Mouse (Mus musculus) CH12.LX (cell line): Measurements from ENCODE around the gene Hspa5. TPM values are rescaled to one million over a fixed set of nuclear protein-coding genes. Genes with fewer than 3 reads are reported as not detected.
"Not testable (repeated sequence)": the region's sequence is repeated elsewhere in the genome, so short reads cannot be mapped to it uniquely, and the experiment has no call there.

ENCODE experiments used
- DNase-seq: peaks from one replicate; pipeline ENCODE4 v3.0.0-alpha.2; 2013; ENCODE audit errors: extremely low read depth
- H3K27ac ChIP-seq: 2 replicates; pipeline ENCODE4 v1.5.1; 2012; ENCODE audit warnings: low read depth, mild to moderate bottlenecking, control low read depth, moderate library complexity; ENCODE audit not compliant: insufficient read depth
- H3K27me3 ChIP-seq: replicated peaks from 2 replicates; pipeline ENCODE3; 2012; ENCODE audit warnings: inconsistent platforms
- H3K36me3 ChIP-seq, 2 experiments: replicated peaks in 1 of 2; 2 replicates each; pipeline versions ENCODE3 to v1.6.1; 2012; ENCODE audit warnings: inconsistent platforms in 1 of 2, low read length in 1 of 2, mild to moderate bottlenecking in 1 of 2, mixed read lengths in 1 of 2, moderate library complexity in 1 of 2; ENCODE audit not compliant: control insufficient read depth in 1 of 2, insufficient read depth in 1 of 2
- H3K4me1 ChIP-seq, 2 experiments: 2 replicates each; pipeline ENCODE4 v1.6.1; 2012; ENCODE audit warnings: inconsistent platforms in 1 of 2, moderate library complexity in 1 of 2; ENCODE audit not compliant: insufficient read depth in 2 of 2, control insufficient read depth in 1 of 2
- H3K4me2 ChIP-seq: 2 replicates; pipeline ENCODE4 v1.6.1; 2012; ENCODE audit warnings: low read depth, mild to moderate bottlenecking, control low read depth; ENCODE audit not compliant: poor library complexity, insufficient read depth, severe bottlenecking
- H3K4me3 ChIP-seq, 3 experiments: fragments of 150-350 bp in 1 of 3; sonication (generic) in 1 of 3; replicated peaks in 1 of 3; 2 replicates each; pipeline versions ENCODE3 to v1.5.1; 2011 to 2012; ENCODE audit warnings: low read depth in 2 of 3, low read length in 2 of 3, mild to moderate bottlenecking in 2 of 3, moderate library complexity in 2 of 3, control low read depth in 1 of 3, improper control_type of control experiment in 1 of 3, inconsistent platforms in 1 of 3, mixed read lengths in 1 of 3; ENCODE audit not compliant: poor library complexity in 1 of 3
- H3K79me2 ChIP-seq: replicated peaks from 2 replicates; pipeline ENCODE4 v1.6.1; 2012; ENCODE audit warnings: mild to moderate bottlenecking, moderate library complexity; ENCODE audit not compliant: control insufficient read depth, poor library complexity, insufficient read depth, severe bottlenecking; ENCODE audit errors: extremely low read depth
- H3K9ac ChIP-seq: 2 replicates; pipeline ENCODE4 v1.6.1; 2012; ENCODE audit warnings: low read depth, mild to moderate bottlenecking, control low read depth, moderate library complexity; ENCODE audit not compliant: insufficient read depth
- H3K9me3 ChIP-seq: replicated peaks from 2 replicates; pipeline ENCODE3; 2012; ENCODE audit warnings: low read length, inconsistent platforms, mixed read lengths
- BHLHE40 ChIP-seq: IDR thresholded peaks from 2 replicates; pipeline ENCODE4 v1.6.1; 2011; ENCODE audit warnings: mild to moderate bottlenecking, low read depth, low read length, improper control_type of control experiment
- CHD1 ChIP-seq: IDR thresholded peaks from 2 replicates; pipeline ENCODE4 v1.6.1; 2012; ENCODE audit warnings: low read depth, low read length, improper control_type of control experiment, inconsistent platforms
- CTCF ChIP-seq, 2 experiments: IDR thresholded peaks in 1 of 2; conservative IDR thresholded peaks in 1 of 2; 2 replicates each; pipeline ENCODE4 v1.5.1; 2011 to 2012; ENCODE audit warnings: low read depth in 2 of 2, low read length in 2 of 2, improper control_type of control experiment in 1 of 2, inconsistent platforms in 1 of 2, mild to moderate bottlenecking in 1 of 2, moderate library complexity in 1 of 2
- ELF1 ChIP-seq: IDR thresholded peaks from 2 replicates; pipeline ENCODE4 v1.6.1; 2014; ENCODE audit warnings: low read depth, mild to moderate bottlenecking, inconsistent platforms, low read length, improper control_type of control experiment
- EP300 ChIP-seq: IDR thresholded peaks from 2 replicates; pipeline ENCODE4 v1.6.1; 2011; ENCODE audit warnings: low read length, improper control_type of control experiment
- ETS1 ChIP-seq: conservative IDR thresholded peaks from 2 replicates; pipeline ENCODE4 v1.6.1; 2012; ENCODE audit warnings: low read depth, mild to moderate bottlenecking, inconsistent platforms, low read length, improper control_type of control experiment, moderate library complexity
- GABPA ChIP-seq: IDR thresholded peaks from 2 replicates; pipeline ENCODE4 v1.6.1; 2012; ENCODE audit warnings: low read depth, low read length, improper control_type of control experiment, inconsistent platforms; ENCODE audit not compliant: insufficient replicate concordance
- JUN ChIP-seq: IDR thresholded peaks from 2 replicates; pipeline ENCODE4 v1.6.1; 2011; ENCODE audit warnings: low read depth, mild to moderate bottlenecking, low read length, improper control_type of control experiment, moderate library complexity; ENCODE audit not compliant: insufficient read depth
- JUND ChIP-seq: conservative IDR thresholded peaks from 2 replicates; pipeline ENCODE4 v1.6.1; 2011; ENCODE audit warnings: low read depth, low read length, improper control_type of control experiment
- KAT2A ChIP-seq: IDR thresholded peaks from 2 replicates; pipeline ENCODE4 v1.6.1; 2012; ENCODE audit warnings: low read length, improper control_type of control experiment, inconsistent platforms; ENCODE audit not compliant: insufficient replicate concordance
- MAX ChIP-seq: IDR thresholded peaks from 2 replicates; pipeline ENCODE4 v1.6.1; 2011; ENCODE audit warnings: low read length, improper control_type of control experiment
- MEF2A ChIP-seq: IDR thresholded peaks from 2 replicates; pipeline ENCODE4 v1.6.1; 2014; ENCODE audit warnings: low read depth, mild to moderate bottlenecking, inconsistent platforms, low read length, improper control_type of control experiment, borderline replicate concordance
- MXI1 ChIP-seq: IDR thresholded peaks from 2 replicates; pipeline ENCODE4 v1.6.1; 2011; ENCODE audit warnings: mild to moderate bottlenecking, low read depth, low read length, improper control_type of control experiment
- MYC ChIP-seq: IDR thresholded peaks from 2 replicates; pipeline ENCODE4 v1.6.1; 2011; ENCODE audit warnings: low read depth, mild to moderate bottlenecking, improper control_type of control experiment, low read length
- NELFE ChIP-seq: IDR thresholded peaks from 2 replicates; pipeline ENCODE4 v1.6.1; 2011; ENCODE audit warnings: low read depth, low read length, improper control_type of control experiment
- PAX5 ChIP-seq: IDR thresholded peaks from 2 replicates; pipeline ENCODE4 v1.6.1; 2012; ENCODE audit warnings: low read length, inconsistent platforms, mixed read lengths
- POLR2A ChIP-seq: IDR thresholded peaks from 2 replicates; pipeline ENCODE4 v1.6.1; 2011; ENCODE audit warnings: low read depth, mild to moderate bottlenecking, improper control_type of control experiment, low read length
- POLR2AphosphoS2 ChIP-seq: IDR thresholded peaks from 2 replicates; pipeline ENCODE4 v1.6.1; 2011; ENCODE audit warnings: low read depth, low read length, improper control_type of control experiment
- RAD21 ChIP-seq: IDR thresholded peaks from 2 replicates; pipeline ENCODE4 v1.6.1; 2011; ENCODE audit warnings: low read depth, mild to moderate bottlenecking, low read length, improper control_type of control experiment, moderate library complexity
- SIN3A ChIP-seq: IDR thresholded peaks from 2 replicates; pipeline ENCODE4 v1.6.1; 2012; ENCODE audit warnings: low read length, improper control_type of control experiment, inconsistent platforms
- SMC3 ChIP-seq: IDR thresholded peaks from 2 replicates; pipeline ENCODE4 v1.6.1; 2011; ENCODE audit warnings: low read depth, low read length, improper control_type of control experiment
- UBTF ChIP-seq: IDR thresholded peaks from 2 replicates; pipeline ENCODE4 v1.6.1; 2012; ENCODE audit warnings: low read depth, mild to moderate bottlenecking, inconsistent platforms, low read length, improper control_type of control experiment, moderate library complexity
- USF1 ChIP-seq: IDR thresholded peaks from 2 replicates; pipeline ENCODE4 v1.6.1; 2014; ENCODE audit warnings: low read depth, mild to moderate bottlenecking, inconsistent platforms, low read length, improper control_type of control experiment
- ZC3H11A ChIP-seq: IDR thresholded peaks from 2 replicates; pipeline ENCODE4 v1.6.1; 2012; ENCODE audit warnings: low read depth, mild to moderate bottlenecking, inconsistent platforms, low read length, improper control_type of control experiment
- ZKSCAN1 ChIP-seq: IDR thresholded peaks from 2 replicates; pipeline ENCODE4 v1.6.1; 2012; ENCODE audit warnings: low read depth, inconsistent platforms, low read length, improper control_type of control experiment, borderline replicate concordance
- ZMIZ1 ChIP-seq: IDR thresholded peaks from 2 replicates; pipeline ENCODE4 v1.6.1; 2012; ENCODE audit warnings: low read depth, mild to moderate bottlenecking, inconsistent platforms, low read length, improper control_type of control experiment
- dilution Hi-C: fragments of 300-500 bp; cut with MboI; formaldehyde crosslinking; loops from 2 replicates; pipeline ENCODE4 v1.14.3; 2020; ENCODE audit warnings: low sequenced_read_pairs; ENCODE audit not compliant: extremely low pct_unique_long_range_greater_than_20kb, extremely low pct_ligation_motif_present
- in situ Hi-C: fragments of 300-500 bp; cut with MboI; formaldehyde crosslinking; loops from 3 replicates; pipeline ENCODE4 v1.14.3; 2019; ENCODE audit warnings: low sequenced_read_pairs, low pct_ligation_motif_present, low pct_unique_long_range_greater_than_20kb, mixed read lengths
- polyA plus RNA-seq: library from polyadenylated mRNA; unstranded; fragments of >175 nt; gene quantifications from 2 replicates; pipeline ENCODE4 v1.2.1, GENCODE M21; 2012; ENCODE audit warnings: low read depth; ENCODE audit not compliant: insufficient read length
- total RNA-seq, 2 experiments: library from RNA; depleted of rRNA; stranded (reverse); fragments of 300-350 nt in 1 of 2; fragments of >200 nt in 1 of 2; gene quantifications; 2 replicates each; pipeline ENCODE4 v1.2.3; 2012 to 2014

The Hspa5 gene
- total and polyA plus RNA-seq, 3 experiments = 791 to 1,168 (median 866) TPM

GRCm38 (mm10) chr2:34815893-34816292 lies 44.1 kb downstream of the Hspa5 start:
- in situ Hi-C loops, H3K4me3 ChIP-seq, dilution Hi-C loops, H3K9ac ChIP-seq, H3K27me3 ChIP-seq, H3K4me2 ChIP-seq, H3K9me3 ChIP-seq, H3K4me1 ChIP-seq, H3K27ac ChIP-seq, DNase-seq: not testable (repeated sequence)
- TF ChIP-seq POLR2AphosphoS2 = peak; percentile 35; the same call in 1 of the 2 replicates
- H3K79me2 ChIP-seq = peaks cover 45% of the 10 kb centered on the region
- H3K36me3 ChIP-seq = peaks cover 43 to 84% of the 10 kb centered on the region in 2 experiments

- no peak for DNase-seq
- no peak overlapping the region for H3K9ac ChIP-seq
- no peaks in the 10 kb centered on the region for H3K9me3 ChIP-seq
- peaks cover 25% of the 10 kb centered on the region for H3K79me2 ChIP-seq
- H3K4me2 ChIP-seq = no peak overlapping the region
- H3K4me1 ChIP-seq = peaks cover 0 to 6% of the 10 kb centered on the region in 2 experiments; a peak in 1 of 4 replicates
- no peak overlapping the region for H3K27ac ChIP-seq
- dilution Hi-C loops (no loop called here), in situ Hi-C loops (no loop called here)
- H3K27me3 ChIP-seq = no peaks in the 10 kb centered on the region
- TF ChIP-seq MXI1 = no peak
- no peak for TF ChIP-seq KAT2A
- no peak for TF ChIP-seq MAX
- no peak for TF ChIP-seq POLR2A
- no peak for TF ChIP-seq RAD21
- no peak for TF ChIP-seq MEF2A
- no peak for TF ChIP-seq GABPA
- TF ChIP-seq ZKSCAN1 = no peak
- TF ChIP-seq NELFE = no peak
- no peak for TF ChIP-seq UBTF
- no peak for TF ChIP-seq EP300
- no peak for TF ChIP-seq SMC3
- no peak for TF ChIP-seq CHD1
- no peak overlapping the region for H3K4me3 ChIP-seq
- peaks cover 35 to 76% of the 10 kb centered on the region in 2 experiments for H3K36me3 ChIP-seq
Observed at GRCm38 (mm10) chr2:34818492-34818891, 46.7 kb downstream of the Hspa5 start.

- Histone ChIP-seq H3K9ac (peak within 1 kb of the TSS; percentile 98), H3K36me3 (peaks cover 9 to 28% of the 10 kb centered on the region in 2 experiments), H3K9me3 (peaks cover 5% of the 10 kb centered on the region), H3K27ac (peak within 1 kb of the TSS; percentile 57), H3K4me1 (peaks cover 0 to 20% of the 10 kb centered on the region in 2 experiments; a peak in 3 of 4 replicates), H3K4me3 (peak within 1 kb of the TSS; percentile 67 to 92 (median 83)), H3K4me2 (peak within 1 kb of the TSS; percentile 100), H3K79me2 (peaks cover 25% of the 10 kb centered on the region), H3K27me3 (no peaks in the 10 kb centered on the region)
- in situ Hi-C loops = no loop called here
- DNase-seq = peak; percentile 85
- dilution Hi-C loops = no loop called here
- TF ChIP-seq SIN3A (peak; percentile 96), POLR2A (peak; percentile 94), USF1 (no peak), PAX5 (no peak), JUND (no peak), ETS1 (peak; percentile 52), RAD21 (no peak), KAT2A (peak; percentile 92; the same call in 1 of the 2 replicates), CHD1 (no peak), CTCF (conservative IDR thresholded peaks at IDR 0.05 in 1 of 2, IDR thresholded peaks at IDR 0.05 in 1 of 2; ENCODE audit: low read depth in 2 of 2, low read length in 2 of 2) (no peak), BHLHE40 (no peak), JUN (no peak), MYC (peak; percentile 99), ELF1 (peak; percentile 99), ZMIZ1 (peak; percentile 38; the same call in 1 of the 2 replicates), ZC3H11A (no peak), SMC3 (no peak)
Observed at GRCm38 (mm10) chr2:34825827-34826459, 54.2 kb downstream of the Hspa5 start, which contains the start of gene Fbxw2. Gene Fbxw2 (minus strand): TSS chr2:34826311.
